Mouse (Mus musculus): Measurements from ENCODE around the gene Nkx2-9.

The Nkx2-9 gene

DNA sequence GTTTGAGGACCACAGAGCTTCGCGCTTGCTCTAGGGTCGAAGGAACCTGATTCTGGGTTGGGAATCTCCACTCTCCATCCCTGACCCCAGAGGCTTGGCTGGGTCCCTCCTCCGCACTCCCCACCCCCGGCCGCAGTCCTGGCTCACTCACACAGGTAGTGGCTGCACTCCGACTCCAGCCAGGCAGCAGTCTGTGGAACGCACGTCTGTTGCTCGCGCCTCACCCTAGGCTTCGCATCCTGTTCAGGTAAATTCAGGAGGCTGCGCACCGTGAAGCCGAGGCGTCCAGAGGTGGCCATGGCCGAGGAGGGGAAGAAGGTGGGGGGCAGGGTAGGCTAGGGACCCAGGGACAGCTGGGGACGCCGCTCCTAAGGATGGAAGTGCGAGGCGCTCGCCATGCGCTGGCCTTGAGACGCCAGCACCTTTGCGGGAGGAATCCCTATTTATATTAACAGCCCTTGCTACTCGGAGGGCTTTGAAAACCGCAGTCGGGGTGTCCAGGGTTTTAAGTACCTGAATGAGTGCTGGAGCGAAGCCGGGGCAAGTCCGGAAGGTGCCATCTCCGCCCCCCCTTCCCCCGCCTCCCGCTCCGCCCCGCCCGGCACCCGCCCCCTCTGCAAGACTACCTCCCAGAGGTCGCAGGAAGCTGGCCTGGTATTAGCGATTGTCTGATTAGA, at the start of gene Nkx2-9:
Nkx2-9 (minus strand) TSS at position 524 of the 677 bp plus-strand sequence.
- DNase-seq (ENCODE audit: low spot score in 2 of 2) = no peak

DNA sequence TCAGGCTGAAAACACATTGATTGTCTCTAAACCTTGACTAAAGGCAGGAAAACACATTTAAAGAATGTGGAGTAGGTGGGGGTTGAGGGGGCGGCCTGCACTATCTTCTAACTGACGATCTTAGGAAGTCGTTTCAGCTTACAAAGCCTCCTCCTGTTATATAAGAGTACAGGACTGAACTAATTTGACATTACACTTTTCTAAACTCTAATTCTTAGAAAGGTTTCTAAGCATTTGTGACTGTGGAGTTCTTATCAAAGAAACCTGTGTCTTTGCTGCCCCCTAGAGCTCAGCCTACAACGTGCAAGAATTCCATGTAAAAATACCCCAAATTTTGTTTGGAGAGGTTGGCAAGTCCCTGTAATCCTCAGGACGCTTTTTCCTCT, 24.1 kb upstream of the Nkx2-9 start:
- no peak for DNase-seq (ENCODE audit: low spot score in 2 of 2)

DNA sequence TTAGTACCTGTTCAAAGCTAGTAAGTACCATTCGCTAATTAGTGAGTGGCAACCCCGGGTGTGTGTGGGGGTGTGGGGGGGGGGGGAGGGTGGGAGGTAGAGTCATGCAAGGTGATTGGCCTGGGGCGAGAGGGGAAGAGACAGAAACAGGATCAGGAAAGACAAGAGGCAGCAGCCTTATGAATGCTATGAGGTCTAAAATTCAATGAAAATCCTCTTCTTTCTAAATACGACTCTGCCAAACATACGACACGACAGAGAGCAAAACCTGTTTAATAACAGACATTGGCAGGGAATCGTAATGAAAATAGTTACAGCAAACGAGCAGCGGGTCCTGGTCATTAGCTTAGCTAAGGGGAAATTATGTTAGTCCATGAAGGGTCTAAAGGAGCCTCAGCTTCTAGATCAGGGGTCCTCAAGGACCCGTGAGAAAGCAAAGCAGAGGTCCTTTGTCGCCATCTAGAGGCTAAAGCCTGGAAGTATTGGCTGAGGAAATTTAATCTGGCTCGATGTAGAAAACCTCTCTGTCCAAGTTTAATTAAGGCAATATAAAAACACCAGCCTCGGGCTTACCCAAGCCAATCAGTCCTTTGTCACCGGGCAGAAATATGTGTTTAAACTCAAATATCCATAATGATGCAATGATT, 23.6 kb upstream of the Nkx2-9 start:
- DNase-seq (ENCODE audit: low spot score in 2 of 2) = no peak

DNA sequence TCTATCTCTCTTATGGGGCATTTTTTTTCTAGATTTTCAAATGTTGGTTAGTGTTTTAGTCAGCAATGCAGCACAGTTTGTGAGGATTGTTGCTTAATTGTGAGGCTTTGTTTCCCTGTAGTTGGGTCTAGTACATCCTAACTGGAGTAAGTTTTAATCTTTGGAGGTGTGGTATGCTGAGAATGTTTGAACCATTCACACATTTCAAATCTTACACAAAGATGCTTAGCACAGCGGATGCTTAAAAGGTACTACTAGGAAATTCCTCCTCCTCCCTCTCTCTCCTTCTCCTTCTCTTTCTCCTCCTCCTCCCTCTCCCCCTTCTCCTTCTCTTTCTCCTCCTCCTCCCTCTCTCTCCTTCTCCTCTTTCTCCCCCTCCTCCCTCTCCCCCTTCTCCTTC, 3.0 kb upstream of the Nkx2-9 start:
- no peak for DNase-seq (ENCODE audit: low spot score in 2 of 2)

DNA sequence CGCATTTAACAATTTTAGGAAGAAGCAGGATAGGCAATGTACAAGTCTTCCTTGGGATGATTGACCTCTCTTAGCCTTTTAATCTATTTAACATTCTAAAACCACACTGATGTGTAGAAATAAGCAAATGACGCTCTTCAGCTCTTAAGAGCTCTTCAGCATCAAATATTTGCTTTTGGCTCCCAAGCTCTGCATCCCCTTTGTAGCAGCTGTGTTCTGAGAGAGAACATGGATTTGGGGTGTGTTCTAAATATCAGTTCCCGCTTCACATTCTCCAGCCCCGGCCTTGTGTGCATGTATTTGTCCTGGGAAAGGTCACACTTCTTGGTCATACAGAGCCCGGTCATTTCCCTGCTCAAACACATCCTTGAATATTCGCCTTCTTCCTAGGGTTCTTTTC, 2.3 kb upstream of the Nkx2-9 start:
- DNase-seq (ENCODE audit: low spot score in 2 of 2) = no peak

DNA sequence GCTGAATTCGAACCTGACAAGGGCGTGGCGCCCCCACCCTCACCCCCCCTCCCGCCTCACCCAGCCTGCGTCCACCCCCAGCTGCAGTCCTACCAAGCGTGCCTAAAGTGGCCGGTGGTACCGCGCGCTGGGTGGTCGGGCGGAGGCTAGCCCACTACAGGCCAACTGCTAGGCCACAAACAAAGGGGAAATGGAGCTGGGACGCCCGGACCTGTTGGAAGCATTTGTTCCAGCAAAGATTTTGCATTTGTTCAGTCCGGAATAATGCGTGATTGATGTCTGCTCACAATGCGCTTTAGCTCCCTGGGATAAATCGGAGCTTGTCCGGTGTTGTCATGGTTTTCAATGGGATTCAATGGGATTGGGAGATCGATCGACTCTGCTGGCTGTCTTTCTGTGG, 1.4 kb upstream of the Nkx2-9 start:
- no peak for DNase-seq (ENCODE audit: low spot score in 2 of 2)

DNA sequence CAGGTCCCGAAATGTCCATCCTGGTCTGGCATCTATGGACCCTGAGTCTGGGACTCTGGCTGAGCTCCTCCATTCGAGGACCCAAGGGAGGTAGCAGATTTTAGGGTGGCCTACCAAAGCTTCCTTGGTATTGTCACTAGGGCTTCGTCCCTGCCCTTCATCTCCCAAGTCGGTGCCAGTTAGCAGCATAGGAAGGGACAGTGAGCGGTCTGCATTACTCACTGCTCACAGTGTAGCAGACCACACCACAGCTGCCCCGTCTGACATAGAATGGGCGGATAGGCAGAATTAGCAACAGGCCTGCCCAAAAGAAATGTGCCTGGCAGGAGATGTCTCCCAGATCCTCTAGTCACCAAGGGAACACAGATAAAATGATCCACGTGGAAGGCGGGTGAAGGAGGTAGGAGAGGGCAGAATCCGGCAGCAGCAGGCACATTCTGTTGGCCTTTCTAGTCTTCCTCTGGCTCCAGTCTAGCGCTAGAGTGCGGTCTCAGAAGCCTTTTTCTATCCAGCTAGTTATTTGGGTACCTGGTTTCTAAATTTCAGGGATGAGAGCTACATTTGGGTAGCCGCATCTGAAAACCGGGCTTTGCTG, 929 bp upstream of the Nkx2-9 start:
- no peak for DNase-seq (ENCODE audit: low spot score in 2 of 2)

DNA sequence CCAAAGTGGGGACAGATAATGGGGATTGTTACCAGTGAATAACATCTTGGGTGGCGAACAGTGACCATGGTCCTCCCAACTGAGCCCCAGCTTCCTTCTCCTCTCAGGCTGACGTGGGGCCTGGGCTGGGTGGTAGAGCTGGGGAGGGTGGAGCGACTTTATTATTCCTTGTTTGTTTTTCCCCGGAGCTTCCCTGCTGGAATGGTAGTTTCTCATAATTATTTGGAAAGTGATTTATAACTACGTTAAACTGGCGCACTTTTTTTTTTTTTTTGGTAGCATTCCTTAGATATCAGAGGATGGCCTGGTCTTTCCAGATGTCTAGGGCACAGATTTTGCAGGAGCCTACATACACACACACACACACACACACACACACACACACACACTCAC, 350 bp upstream of the Nkx2-9 start:
- DNase-seq (ENCODE audit: low spot score in 2 of 2) = no peak

DNA sequence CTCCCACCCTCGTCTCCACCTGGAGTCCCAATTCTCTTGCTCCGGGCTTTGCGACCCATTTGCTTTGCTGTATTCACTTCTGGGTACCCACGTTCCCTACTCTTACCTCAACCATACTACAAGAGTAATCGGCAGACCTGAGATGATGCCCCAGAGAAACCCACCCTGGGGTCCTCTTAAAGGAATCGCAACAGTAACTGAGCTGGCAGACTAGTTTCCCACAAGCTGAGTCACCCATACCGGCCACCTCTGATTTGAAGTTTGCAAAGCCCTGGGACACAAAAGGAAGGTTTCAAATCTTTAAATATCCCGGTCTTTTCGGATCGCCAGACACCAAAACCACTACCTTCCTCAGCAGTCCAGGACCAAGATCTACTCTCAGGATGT, 742 bp downstream of the Nkx2-9 start:
- DNase-seq (ENCODE audit: low spot score in 2 of 2) = no peak

DNA sequence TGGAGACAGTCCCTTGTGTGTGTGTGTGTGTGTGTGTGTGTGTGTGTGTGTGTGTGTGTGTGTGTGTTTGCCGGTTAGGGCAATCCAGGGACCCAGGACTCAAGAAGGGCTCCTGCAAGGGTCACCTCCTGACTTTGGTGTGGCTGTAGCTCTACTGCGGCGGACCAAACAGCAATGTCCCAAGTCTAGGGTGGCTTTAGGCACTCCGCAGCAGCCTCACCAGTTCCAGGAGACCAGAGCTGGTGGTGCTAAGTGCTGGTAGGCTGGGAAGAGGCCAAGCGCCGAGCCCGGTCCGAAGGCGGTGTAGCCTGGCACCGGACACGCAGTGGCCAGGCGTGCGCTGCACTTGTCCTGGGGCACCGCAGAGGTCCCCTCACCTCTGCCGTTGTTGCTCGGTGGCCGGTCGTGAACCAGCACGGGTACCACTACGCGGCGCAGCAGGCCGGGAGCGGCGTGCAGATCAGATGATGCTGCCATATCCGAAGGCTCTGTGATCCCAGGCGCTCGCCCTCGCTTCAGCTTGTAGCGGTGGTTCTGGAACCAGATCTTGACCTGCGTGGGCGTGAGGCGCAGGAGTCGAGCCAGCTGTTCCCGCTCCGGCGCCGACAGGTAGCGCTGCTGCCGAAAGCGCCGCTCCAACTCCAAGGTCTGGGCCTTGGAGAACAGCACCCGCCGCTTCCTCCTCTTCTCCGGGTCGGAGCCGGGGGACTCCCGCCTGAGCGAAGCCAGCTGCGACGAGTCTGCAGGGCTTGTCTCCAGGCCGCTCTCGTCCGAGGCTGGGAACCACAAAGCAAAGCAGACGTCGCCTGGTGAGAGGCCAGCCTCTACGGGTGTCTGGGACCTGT, 1.4 kb downstream of the Nkx2-9 start:
- no peak for DNase-seq (ENCODE audit: low spot score in 2 of 2)

DNA sequence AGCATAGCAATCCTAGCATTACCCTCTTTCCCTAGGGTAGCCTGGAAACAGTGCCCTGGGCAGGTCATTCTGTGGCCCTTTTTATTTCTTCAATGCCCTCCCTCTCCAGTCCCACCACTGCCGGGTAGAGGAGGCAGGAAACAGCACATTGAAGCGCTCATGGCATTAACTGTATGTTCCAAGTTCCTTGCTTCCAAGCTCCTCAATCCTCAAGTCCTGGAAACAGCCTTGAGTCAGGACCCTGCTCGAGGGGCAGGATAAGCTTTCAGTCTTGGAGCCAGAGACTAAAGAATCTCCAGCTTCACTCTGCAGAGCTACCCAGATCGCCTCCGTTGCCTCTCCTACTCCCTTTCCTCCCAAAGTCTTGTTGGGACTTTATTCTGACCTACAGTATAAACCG, 2.2 kb downstream of the Nkx2-9 start:
- DNase-seq (ENCODE audit: low spot score in 2 of 2) = no peak

DNA sequence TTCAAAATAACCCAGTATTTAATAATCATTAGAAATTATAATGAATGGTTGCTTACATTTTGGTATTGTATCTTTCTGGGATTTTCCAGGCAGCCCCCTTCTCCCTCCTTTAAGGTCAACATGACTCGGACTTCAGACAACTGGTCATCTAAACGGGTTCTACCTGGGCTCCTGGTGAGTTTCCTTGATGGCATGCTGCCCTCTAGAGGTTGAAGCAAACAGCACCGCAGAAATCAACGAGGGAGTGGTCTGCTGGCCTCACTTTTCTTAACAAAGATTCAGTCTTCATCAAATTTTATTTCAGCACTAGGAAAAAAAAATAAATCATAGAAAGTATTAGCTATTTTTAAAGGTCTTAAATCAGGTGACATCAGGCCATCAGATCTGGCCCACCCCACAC, 21.4 kb downstream of the Nkx2-9 start:
- no peak for DNase-seq (ENCODE audit: low spot score in 2 of 2)

DNA sequence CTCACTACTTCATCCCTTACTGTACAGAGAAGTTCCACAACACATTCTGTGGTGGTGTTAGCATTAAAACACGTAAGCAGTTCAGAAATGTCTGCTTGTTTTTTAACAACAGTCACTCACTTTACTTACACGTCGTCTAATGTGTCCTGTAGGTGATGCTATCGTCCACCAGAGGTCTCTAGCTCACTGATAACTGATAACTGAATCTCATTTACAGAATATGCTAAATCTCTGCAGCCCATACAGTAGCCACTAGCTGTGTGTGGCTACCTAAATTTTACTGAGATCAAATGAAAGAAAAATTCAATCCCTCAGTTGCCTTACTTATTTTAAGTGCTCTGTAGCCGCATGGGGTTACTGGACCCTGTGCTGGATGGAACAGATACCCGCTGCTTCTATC, 25.3 kb downstream of the Nkx2-9 start:
- no peak for DNase-seq (ENCODE audit: low spot score in 2 of 2)

Measured in spleen, postnatal 4 days (tissue).